Mouse (Mus musculus) gonadal fat pad, adult 2 months (tissue): ENCODE data around the gene Socs5. TPM values are rescaled to one million over a fixed set of nuclear protein-coding genes. Genes with fewer than 3 reads are reported as not detected.
"Not testable (repeated sequence)": the region's sequence is repeated elsewhere in the genome, so short reads cannot be mapped to it uniquely, and the experiment has no call there.

Experiments
- DNase-seq: peaks from one replicate; pipeline ENCODE4 v3.0.0-alpha.2; 2012; ENCODE audit warnings: low read depth
- polyA plus RNA-seq: library from polyadenylated mRNA; depleted of rRNA; stranded (reverse); fragments of >200 nt; gene quantifications from 2 replicates; pipeline ENCODE4 v1.2.3, GENCODE M21; 2012; rRNA removed

The Socs5 gene
- 9.3 and 9.5 TPM in 2 replicates for polyA plus RNA-seq

- no peak for DNase-seq
These were observed at the start of gene Socs5 for GRCm38 (mm10) chr17:87107623-87108221. TSS of gene Socs5 (plus strand) at chr17:87107679.

- no peak for DNase-seq
These were observed 44.8 kb upstream of the Socs5 start for GRCm38 (mm10) chr17:87062639-87063038.

GRCm38 (mm10) chr17:87063461-87063860 lies 44.0 kb upstream of the Socs5 start:
- DNase-seq, result no peak

- DNase-seq, result no peak
These were observed 43.5 kb upstream of the Socs5 start for GRCm38 (mm10) chr17:87063969-87064368.

- DNase-seq, result no peak
These were observed 38.5 kb upstream of the Socs5 start for GRCm38 (mm10) chr17:87068997-87069396.

DNA sequence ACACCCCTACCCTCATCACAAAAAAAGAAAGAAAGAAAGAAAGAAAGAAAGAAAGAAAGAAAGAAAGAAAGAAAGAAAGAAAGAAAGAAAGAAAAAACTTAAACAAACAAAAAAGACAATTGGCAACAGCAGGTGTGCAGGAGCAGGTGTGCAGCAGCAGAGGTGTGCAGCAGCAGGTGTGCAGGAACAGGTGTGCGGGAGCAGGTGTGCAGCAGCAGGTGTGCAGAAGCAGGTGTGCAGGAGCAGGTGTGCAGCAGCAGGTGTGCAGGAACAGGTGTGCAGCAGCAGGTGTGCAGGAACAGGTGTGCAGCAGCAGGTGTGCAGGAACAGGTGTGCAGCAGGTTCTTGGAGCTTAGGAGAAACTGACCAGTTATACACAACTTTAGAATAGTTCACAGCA lies 35.3 kb upstream of the Socs5 start:
- not testable (repeated sequence) for DNase-seq

- no peak for DNase-seq
These were observed 34.6 kb upstream of the Socs5 start for GRCm38 (mm10) chr17:87072766-87073440.

- no peak for DNase-seq
These were observed 34.0 kb upstream of the Socs5 start for GRCm38 (mm10) chr17:87073470-87073869.

DNA sequence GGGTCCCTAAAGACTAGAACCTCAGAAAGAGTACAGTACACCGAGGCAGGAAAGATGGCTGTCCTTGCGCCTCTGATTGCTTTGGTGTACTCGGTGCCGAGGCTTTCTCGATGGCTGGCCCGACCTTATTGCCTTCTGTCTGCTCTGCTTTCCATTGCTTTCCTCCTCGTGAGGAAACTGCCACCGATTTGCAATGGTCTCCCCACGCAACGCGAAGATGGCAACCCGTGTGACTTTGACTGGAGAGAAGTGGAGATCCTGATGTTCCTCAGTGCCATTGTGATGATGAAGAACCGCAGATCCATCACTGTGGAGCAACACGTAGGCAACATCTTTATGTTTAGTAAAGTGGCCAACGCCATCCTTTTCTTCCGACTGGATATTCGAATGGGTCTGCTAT lies 29.3 kb upstream of the Socs5 start:
- DNase-seq, result not testable (repeated sequence)

GRCm38 (mm10) chr17:87080724-87081123 lies 26.8 kb upstream of the Socs5 start:
- DNase-seq, result no peak

DNA sequence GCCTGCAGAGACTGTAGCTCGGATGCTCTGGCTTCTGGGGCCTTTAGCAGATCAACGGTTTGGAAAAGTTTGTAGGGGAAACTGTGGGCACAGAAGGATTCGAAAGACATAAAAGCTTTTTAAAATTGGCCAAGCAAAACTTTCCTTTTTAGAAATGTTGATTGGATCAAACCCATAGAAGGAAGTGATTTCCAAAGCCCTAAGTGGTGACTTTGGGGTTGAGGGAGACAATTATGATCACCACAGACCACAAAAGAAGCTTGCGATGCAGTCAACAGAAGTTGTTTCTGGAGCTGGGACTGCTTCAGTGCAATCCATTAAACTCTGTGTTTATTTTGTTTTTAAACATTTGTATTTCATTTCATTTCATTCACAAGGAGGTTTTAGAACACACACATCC lies 24.9 kb upstream of the Socs5 start:
- DNase-seq, result no peak

GRCm38 (mm10) chr17:87083671-87084070 lies 23.8 kb upstream of the Socs5 start:
- no peak for DNase-seq

DNA sequence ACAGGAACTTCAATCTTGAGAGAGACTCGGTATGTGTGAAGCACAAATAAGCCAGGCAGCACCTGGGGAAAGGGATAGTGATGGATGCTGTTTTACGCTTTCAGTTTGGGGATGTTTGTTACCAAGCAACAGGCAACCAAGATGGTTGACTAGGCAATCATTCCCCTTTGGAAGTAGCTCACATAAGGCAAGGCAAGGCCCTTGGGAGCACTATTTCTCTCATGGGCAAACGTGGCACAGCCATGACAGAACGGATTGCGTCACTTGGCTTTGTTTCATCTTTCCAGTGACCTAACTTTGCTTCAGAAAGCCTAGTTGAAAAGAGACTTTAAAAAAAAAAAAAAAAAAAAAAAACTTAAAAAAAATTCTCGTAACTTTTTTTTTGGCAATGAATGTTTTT lies 21.8 kb upstream of the Socs5 start:
- no peak for DNase-seq

- no peak for DNase-seq
These were observed 18.2 kb upstream of the Socs5 start for GRCm38 (mm10) chr17:87089296-87089695.

GRCm38 (mm10) chr17:87093061-87093460 lies 14.4 kb upstream of the Socs5 start:
- DNase-seq, result no peak

DNA sequence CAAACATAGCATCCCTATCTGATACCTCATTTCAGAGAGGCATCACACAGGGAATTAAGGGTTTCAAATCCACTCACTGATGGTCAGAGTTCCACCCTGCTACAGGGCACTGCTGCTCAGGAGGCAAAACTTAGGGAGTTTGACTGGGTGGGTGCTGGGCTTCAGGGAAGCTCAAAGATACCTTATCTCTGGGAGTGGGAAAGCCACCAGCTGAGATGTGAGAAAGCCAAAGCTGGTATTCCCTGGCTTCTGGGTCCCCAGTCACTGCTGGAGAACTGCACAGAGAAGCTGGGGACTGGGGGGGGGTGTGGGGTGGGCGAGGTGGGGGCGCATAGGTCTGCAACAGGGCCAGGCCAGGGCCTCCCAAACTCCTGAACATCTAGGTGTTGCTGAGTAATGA lies 10.5 kb upstream of the Socs5 start:
- no peak for DNase-seq

GRCm38 (mm10) chr17:87097576-87097975 lies 9.9 kb upstream of the Socs5 start:
- no peak for DNase-seq

- DNase-seq, result no peak
These were observed 6.5 kb upstream of the Socs5 start for GRCm38 (mm10) chr17:87100947-87101346.

GRCm38 (mm10) chr17:87102636-87103035 lies 4.8 kb upstream of the Socs5 start:
- no peak for DNase-seq

DNA sequence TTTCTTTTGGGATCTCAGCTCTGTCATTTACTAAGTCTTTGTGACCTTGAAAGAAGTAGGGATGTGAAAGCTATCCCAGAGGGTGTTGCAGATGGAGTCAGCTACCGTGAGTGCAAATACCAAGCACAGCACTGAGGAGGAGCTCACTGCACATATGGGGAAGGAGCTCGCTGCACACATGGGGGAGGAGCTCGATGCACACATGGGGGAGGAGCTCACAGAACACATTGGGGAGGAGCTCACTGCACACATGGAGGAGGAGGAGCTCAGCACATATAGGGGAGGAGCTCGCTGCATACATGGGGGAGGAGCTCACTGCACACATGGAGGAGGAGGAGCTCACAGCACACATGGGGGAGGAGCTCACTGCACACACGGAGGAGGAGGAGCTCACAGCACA lies 4.4 kb upstream of the Socs5 start:
- DNase-seq, result no peak

DNA sequence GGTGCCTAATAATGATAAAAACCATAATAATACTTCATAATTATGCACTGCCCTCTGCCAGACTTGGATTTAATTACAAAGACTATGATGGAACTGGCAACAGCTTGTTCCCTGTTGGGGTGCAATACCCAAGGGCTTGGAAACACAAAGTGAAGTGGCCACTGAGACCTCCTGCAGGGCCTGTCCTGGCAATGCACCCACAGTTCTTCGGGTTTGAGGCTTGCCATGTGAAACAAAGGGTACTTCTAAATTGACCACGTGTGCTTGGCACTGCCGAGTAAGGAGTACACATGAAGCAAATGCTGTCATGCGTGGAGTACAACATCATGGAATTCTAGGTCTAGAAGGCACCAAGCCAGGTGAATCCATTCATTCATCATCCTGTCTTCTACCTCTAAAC lies 3.2 kb upstream of the Socs5 start:
- DNase-seq, result no peak

- no peak for DNase-seq
These were observed 1.5 kb upstream of the Socs5 start for GRCm38 (mm10) chr17:87105941-87106340.

GRCm38 (mm10) chr17:87106691-87107523 lies 572 bp upstream of the Socs5 start:
- peak; percentile 59 for DNase-seq
